Mouse (Mus musculus) common myeloid progenitor, adult 5-6 weeks (primary cell): ENCODE data around the gene 1810024B03Rik. TPM values are rescaled to one million over a fixed set of nuclear protein-coding genes. Genes with fewer than 3 reads are reported as not detected.
"Not testable (repeated sequence)": the region's sequence is repeated elsewhere in the genome, so short reads cannot be mapped to it uniquely, and the experiment has no call there.

Experiments
- ATAC-seq: replicated peaks from 2 replicates; pipeline ENCODE4 v1.8.0; 2016; ENCODE audit warnings: low read depth, mild to moderate bottlenecking, moderate TSS enrichment, inconsistent platforms; ENCODE audit not compliant: poor library complexity, severe bottlenecking
- total RNA-seq: library from RNA; stranded (forward); fragments of 200-1000, 187-1606 nt; gene quantifications from 2 replicates; pipeline ENCODE4 v1.2.3, GENCODE M21; 2017

Gene 1810024B03Rik
- total RNA-seq, result 4.4 and 6.5 TPM in 2 replicates

DNA sequence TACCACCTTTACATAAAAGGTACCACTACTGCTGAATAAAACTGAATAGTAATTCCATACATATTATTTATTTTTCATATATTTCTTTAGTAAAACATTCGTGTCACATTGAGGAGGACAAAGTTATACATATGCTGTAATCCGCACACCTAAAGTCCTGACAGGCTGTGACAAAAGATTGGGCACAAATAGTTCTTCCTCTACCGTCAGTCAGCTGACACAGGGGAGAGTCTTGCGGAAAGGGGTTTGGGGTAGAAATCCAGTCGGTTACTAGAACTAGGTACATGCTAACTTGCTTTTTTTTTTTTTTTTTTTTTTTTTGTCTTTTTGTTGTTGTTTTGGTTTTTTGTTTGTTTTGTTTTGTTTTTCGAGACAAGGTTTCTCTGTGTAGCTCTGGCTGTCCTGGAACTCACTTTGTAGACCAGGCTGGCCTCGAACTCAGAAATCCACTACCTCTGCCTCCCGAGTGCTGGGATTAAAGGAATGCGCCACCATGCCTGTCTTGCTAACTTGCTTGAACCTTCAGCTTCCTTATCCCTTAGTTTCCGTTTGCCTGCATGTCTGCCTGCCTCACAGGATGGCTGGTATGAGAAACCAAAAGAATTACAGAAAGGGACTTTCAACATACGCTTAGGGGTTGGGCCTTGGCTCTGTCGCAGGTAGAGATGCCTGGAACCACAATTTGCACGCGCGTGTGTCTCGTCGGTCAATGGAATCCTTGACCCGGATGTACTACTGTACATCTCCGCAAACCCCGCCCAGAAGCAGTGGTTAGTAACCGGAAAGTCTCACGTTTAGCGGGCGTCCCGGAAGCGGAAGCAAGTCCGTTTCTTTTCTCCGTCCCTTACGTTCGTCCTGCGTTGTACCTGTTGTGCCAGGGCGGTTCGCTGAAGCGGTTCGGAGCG, at the start of gene 1810024B03Rik, which contains the start of gene Snrnp200:
TSS of gene 1810024B03Rik (minus strand) at position 734 of the 905 bp plus-strand sequence.
TSS of gene Snrnp200 (plus strand) at position 840 of the 905 bp plus-strand sequence.
- peak; percentile 98 for ATAC-seq

DNA sequence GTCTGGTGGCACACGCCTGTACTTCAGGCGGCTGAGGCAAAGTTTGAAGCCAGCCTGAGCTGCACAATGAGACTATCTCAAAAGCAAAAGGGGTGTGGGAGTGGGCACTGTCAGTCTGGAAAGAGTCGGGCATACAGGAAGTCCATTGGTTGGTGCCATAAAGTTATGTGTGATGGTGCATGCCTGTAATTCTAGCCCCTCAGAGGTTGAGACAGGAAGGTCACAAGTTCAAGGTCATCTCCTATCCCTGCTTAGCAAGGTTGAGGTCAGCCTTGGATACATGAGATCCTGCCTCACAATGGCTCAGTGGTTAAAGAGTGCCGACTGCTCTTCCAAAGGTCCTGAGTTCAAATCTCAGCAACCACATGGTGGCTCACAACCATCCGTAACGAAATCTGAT, 47.2 kb upstream of the 1810024B03Rik start:
- no peak for ATAC-seq

DNA sequence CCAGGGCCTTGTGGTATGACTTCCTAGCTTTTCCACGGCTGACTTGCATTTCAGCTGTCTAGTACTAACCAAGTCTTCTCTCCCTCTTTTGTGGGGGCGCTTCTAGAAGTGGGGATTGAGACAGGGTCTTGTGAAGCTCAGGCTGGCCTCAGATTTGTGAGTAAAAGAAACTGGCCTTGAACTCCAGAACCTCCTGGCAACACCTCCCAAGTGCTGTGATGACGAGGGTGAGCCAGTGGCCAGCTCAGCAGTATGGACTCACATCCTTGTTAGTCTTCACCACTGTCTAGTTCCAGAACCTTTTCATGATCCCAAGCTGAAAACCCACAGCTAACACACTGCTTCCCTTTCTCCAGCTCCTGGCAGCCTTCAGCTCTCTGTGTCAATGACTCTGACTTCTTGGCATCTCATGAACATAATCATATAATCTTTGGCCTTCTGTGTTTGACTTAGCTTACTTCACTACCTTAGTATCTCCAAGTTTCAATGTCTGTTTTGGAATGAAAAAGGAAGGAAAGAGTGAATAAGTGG, 46.6 kb upstream of the 1810024B03Rik start:
- no peak for ATAC-seq

DNA sequence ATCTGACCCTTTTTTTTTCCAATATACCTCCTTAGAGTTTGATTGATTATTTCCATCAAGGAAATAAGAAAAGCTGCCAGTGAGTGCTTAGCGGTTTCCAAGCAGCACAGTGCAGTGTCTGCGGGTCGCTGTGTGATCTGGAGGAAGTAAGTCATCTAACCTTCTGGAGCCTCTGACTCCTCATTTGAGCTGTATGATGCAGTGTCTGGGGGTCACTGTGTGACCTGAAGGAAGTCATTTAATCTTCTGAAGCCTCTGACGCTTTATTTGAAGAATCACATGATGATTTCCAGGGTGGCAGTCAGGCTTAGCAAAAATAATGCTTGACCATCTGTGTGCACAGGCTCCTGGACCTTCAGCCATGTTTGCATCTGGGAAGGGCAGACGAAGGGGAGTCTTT, 44.7 kb upstream of the 1810024B03Rik start:
- no peak for ATAC-seq

DNA sequence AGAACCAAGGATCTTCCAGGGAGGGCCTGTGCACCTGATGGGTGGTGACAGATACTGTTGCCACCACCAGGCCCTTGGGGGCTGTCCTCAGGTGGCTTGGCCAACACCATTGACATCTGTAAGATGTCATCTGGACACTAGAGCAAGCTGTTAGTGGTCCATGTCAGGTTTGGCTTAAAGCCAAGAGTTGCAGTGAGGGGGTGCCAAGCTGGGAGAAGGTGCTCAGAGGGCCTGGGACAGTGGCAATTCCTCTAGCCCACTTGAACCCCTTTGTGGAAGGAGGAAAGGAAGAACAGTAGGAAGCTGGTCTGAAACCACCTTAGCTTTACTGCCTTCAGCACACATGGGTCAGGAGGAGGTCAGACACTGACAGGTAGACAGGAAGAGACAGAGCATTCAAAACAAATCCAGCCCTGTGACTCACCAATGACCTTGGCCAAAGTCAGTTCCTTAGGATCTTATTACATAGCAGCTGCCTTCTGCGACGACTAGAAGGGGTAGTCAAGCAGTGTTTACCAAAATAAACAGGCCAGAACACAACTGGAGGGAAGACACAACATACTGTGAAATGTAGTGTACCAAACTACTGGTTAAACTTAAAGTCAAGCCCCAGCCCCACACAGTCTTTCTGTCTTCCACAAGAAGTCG, 43.9 kb upstream of the 1810024B03Rik start:
- ATAC-seq, result no peak

DNA sequence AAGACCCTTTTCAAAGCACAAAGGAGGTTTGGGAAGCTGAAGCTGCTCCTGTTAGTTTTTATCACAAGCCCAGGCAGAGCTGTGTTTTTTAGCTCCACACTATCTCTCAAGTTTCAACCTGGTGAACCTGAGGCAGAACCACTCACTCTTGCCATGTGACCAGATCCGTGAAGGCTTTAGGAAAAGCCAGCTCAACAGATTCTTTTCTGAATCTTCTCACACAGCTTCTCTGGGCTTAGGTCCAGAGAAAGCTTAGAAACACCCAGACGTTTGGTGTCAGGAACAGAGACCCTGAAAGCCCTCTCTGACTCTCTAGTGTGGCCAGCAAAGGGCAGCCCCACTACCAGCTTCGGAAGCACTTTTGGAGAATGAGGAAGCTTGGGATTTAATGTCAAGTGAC, 43.4 kb upstream of the 1810024B03Rik start:
- no peak for ATAC-seq

DNA sequence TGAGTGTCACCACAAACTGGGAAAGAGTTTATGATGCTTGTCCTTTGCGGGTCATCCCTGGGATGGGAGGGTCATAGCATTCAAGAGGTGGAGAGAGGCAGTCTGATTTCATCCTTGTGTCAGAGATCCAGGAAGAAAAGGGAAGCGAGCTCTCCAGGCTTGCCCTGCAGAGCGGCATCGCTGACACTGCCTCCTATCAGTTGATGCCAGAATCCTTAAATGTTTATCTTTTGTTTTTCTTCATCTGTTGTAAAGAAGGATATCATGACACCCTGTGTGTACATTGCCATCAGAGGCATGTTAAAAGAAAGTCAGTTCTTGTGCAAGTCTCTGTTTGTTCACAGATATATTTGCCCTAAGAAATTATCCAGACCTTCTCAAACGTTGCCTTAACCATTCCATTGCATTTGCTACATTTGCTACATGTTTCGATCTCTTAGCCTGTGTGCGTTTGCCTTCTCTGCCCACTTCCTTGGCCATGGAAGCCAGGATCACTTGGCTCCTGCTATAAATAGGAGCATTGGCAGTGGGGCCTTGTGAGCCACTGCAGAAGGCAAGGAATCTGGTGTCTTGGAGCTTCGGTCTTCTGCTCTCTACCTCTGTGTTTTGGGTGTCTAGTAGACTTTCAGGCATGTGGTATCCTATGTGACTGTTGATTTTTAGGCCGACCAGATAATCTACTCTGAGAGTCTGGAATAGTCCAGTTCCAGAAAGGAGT, 42.4 kb upstream of the 1810024B03Rik start:
- ATAC-seq, result no peak

DNA sequence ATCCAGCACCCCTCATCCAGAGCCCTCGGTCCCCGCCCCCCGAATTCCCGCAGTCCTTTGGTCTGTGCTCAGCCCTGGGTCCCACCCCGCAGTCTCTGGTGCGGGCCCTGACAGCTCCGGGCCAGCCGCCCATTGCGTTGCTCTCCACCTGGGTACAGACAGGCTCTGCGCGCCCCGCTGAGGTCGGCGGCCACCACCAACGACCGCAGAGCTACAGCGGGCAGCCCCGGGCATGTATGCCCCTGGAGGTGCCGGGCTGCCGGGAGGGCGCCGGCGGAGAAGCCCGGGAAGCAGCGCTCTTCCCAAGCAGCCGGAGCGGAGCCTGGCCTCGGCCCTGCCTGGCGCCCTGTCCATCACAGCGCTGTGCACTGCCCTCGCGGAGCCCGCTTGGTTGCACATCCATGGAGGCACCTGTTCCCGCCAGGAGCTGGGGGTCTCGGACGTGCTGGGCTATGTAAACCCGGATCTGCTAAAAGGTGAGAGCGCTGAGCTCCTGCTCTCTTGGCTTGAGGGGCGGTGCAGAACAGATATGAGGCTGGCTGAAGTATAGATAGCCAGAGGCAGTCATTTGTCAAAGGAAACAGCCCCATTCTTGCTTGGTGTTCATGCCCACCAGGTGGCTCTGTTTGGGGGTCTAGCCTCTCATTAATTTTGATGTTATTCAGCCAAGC, 40.4 kb upstream of the 1810024B03Rik start:
- peak; percentile 36; the same call in 1 of the 2 replicates for ATAC-seq

DNA sequence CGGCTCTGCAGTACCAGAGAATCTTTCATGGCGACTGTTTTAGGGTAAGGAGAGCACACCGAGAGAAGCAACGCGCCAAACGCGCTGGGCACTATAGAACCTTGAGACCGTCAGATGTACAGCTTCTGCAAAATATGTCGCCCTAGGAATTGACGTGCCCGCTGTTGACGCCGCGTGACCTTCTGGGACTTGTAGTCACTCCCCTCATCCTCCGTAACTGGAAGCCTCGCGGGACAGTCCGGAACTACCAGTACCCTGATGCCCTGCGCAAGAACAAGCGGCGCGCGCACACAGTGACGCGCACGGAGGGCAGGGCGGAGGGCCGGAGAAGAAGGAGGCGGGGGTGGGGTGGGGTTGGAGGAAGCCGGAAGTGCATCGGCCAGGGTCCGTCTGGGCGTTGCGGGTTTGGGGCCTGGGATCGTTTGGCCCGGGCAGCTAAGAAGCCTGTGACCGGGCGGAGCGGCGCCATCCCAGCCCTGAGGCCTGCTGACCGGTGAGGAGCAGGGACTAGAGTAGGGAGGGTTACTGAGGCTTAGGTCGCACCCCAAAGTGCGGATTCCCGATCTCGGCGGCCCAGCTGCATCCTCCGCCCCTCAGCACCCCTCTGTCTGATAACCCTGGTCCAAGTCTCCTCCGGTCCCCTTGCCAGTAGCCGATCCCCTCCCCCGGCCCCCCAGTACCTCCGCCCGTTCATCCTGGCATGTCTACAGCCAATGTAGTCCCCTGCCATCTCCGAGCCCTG, 39.7 kb upstream of the 1810024B03Rik start, which contains the start of the genes Ciao1 and Tmem127:
TSS of gene Ciao1 (minus strand) at position 225 of the 742 bp plus-strand sequence.
TSS of gene Tmem127 (plus strand) at position 317 of the 742 bp plus-strand sequence.
- ATAC-seq, result peak; percentile 96

DNA sequence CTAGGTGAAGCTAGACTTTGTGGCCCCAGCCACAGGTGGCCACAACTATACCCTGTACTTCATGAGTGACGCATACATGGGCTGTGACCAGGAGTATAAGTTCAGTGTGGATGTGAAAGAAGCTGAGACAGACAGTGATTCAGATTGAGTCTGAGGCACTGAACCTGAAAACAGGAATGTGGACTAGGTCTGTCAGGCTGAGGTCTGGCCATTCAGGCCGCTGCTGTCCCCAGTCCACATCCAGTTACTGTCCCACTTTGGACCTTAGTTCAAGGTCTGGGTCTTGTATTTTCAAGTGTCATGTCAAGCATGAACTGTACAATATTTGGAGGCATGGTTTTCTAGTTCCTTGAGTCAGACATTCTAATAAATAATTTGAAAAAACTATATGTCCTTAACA, 32.0 kb upstream of the 1810024B03Rik start:
- ATAC-seq, result no peak

DNA sequence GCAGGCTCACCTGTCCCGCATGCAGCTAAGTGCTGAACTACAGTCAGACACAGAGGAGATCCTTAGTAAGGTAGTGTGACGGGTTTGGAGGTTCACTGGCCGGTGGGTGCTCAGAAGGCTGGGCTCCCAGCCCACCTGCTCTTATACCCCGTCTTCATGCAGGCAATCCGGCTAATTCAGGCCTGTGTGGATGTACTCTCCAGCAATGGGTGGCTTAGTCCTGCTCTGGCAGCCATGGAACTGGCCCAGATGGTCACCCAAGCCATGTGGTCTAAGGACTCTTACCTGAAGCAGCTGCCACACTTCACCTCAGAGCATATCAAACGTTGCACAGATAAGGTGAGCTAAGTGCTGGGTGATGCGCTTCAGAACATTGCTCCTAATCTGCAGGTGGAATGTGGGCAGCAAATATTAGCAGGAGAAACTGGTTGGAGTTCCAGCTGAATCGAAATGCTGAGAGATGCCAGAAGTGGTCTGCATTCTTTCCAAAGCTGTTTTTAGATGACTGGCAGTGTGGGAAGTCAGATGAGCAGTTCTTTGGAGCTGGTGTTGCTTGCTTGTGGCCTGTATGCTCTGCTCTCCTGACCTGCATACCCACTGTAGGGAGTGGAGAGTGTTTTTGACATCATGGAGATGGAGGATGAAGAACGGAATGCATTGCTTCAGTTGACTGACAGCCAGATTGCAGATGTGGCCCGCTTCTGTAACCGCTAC, 30.0 kb upstream of the 1810024B03Rik start:
- ATAC-seq, result no peak

DNA sequence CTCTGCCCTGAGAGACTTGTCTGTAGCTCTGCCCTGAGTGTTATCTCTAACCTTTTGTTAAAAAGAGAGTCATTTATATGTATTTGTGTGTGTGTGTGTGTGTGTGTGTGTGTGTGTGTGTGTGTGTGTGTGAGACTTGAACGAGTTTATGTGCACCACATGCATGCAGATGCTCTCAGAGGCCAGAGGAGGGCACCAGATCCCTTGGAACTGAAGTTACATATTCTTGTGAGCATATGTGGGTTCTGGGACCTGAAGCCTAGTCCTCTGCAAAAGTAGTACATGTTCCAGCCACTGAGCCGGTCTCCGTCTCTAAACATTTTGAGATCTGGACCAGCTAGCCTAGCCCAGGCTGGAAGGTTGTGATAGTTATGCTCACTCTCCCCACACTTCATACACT, 17.2 kb upstream of the 1810024B03Rik start:
- ATAC-seq, result no peak

DNA sequence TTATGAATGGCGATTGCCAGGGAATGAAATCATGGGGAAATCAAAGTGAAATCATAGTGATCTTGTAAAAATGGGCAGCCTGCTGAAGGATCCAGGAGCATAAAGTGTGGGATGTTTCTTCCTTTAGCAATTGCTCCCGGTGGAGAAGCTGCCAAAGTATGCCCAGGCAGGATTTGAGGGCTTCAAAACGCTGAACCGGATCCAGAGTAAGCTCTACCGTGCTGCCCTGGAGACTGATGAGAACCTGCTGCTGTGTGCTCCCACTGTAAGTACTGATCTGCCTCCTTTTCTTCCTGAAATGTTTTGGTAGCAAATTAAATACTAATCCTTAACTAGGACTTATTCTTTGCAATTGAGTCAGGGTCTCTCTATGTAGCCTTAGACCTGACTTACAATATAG, 9.7 kb upstream of the 1810024B03Rik start:
- no peak for ATAC-seq

DNA sequence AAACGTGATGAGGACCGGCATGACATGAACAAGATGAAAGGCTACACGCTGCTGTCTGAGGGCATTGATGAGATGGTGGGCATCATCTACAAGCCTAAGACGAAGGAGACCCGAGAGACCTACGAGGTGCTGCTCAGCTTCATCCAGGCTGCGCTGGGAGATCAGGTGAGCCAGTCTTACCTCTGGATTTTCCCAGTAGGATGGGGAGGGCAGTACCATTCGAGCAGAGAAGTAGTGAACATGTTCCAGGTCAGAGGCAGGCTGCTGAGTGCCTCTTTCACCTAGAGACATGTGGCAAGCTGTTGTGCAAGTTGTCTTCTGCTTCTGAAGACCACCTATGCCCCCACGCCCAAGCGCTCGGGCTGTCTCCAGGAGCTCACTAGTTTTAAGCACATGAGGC, 2.6 kb upstream of the 1810024B03Rik start:
- ATAC-seq, result no peak

DNA sequence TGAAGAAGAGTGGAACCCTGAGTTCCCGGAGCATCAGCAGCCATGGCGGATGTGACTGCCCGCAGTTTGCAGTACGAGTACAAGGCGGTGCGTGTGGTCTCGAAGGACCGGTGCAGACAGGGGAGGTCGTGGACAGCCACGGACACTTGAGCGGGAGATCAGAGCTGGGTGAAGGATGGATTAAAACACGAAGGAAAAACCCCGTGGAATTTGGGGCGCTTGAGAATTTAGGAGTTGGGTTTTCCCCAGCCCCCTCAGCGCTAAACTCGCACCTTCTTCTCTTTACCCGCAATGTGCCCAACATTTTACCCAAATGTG, 331 bp upstream of the 1810024B03Rik start:
- ATAC-seq, result no peak

DNA sequence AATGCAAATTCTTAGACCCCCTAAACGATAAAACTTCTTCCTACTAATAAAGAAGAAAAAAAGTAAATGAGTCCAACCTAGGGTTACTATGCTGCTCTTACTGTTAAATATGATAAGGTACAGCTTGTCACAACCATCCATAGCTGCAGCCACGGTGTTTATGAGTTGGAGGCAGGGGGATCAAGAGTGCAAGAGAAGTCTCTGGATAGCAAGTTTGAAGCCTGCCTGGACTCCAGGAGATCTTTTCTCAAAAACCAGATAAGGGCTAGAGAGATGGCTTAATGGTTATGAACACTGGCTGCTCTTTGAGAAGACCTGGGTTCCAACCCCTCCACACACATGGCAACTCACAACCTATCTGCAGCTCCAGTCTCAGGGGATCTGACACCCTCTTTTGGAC, 1.2 kb downstream of the 1810024B03Rik start:
- no peak for ATAC-seq

DNA sequence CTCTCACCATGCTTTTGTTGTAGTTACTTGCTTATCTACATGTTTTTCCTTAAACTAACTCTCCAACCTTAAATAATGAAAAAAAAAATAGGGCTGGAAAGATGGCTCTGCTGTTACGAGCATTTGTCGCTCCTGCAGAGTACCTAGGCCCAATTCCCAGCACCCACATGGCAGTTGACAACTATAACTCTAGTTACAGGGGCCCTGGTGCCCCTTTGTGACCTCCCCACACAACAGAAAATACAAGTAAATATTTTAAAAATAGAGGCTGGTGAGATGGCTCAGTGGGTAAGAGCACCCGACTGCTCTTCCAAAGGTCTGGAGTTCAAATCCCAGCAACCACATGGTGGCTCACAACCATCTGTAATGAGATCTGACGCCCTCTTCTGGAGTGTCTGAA, 2.1 kb downstream of the 1810024B03Rik start:
- ATAC-seq, result not testable (repeated sequence)

DNA sequence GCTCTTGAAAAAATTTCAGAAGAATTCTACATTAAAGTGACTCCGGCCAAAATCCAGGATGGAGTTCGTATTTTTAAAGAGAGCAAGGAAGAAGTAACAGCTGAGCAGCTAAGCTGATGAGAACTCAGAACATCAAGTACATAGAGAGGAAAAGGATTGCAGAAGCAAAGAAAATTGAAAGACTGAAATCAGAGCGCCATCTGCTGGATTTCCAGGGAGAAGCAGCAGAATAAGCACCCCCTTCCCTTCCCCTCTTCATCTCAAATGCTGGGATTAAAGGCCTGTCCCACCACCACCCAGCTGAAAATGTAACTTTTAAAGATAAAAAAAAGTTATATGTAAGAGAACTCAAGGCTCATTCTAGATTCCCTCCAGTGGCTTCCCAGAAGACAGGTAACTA, 3.1 kb downstream of the 1810024B03Rik start:
- ATAC-seq, result 0 out of 2 replicates have a peak, but pooled peaks have one; percentile 23
